Mouse (Mus musculus) lung, embryonic 15.5 days (tissue): ENCODE data around the gene Cdk9. TPM values are rescaled to one million over a fixed set of nuclear protein-coding genes. Genes with fewer than 3 reads are reported as not detected.

ENCODE experiments used
- ATAC-seq: fragments of 200-750 bp; cut with Nextera tagmentation; 2 replicates; pipeline ENCODE4 v1.8.0; 2017; ENCODE audit warnings: moderate number of reproducible peaks, borderline replicate concordance; ENCODE audit not compliant: low FRiP score, low TSS enrichment; ENCODE audit errors: extremely low read depth
- H3K27ac ChIP-seq: fragments of 300-500 bp; sonication (generic); 2 replicates; pipeline ENCODE4 v1.5.1; 2015; ENCODE audit warnings: moderate library complexity, mild to moderate bottlenecking, inconsistent platforms
- H3K27me3 ChIP-seq: fragments of 300-500 bp; sonication (generic); 2 replicates; pipeline ENCODE4 v1.6.1; 2015; ENCODE audit warnings: inconsistent platforms
- H3K36me3 ChIP-seq: fragments of 300-500 bp; sonication (generic); 2 replicates; pipeline ENCODE4 v1.6.1; 2015; ENCODE audit warnings: inconsistent platforms
- H3K4me1 ChIP-seq: fragments of 300-500 bp; sonication (generic); 2 replicates; pipeline ENCODE4 v1.6.1; 2015; ENCODE audit warnings: inconsistent platforms
- H3K4me2 ChIP-seq: fragments of 300-500 bp; sonication (generic); 2 replicates; pipeline ENCODE4 v1.6.1; 2015; ENCODE audit warnings: inconsistent platforms, mild to moderate bottlenecking, moderate library complexity
- H3K4me3 ChIP-seq: fragments of 300-500 bp; sonication (generic); 2 replicates; pipeline ENCODE4 v1.5.1; 2015; ENCODE audit warnings: mild to moderate bottlenecking, inconsistent platforms
- H3K9ac ChIP-seq: fragments of 300-500 bp; sonication (generic); 2 replicates; pipeline ENCODE4 v1.6.1; 2015; ENCODE audit warnings: inconsistent platforms
- H3K9me3 ChIP-seq: fragments of 300-500 bp; sonication (generic); 2 replicates; pipeline ENCODE4 v1.6.1; 2016; ENCODE audit warnings: inconsistent platforms
- WGBS: fragments of 180-500 bp; shearing (Covaris S2); methylation state at CpG from one replicate; pipeline ENCODE4 v1.1.7; 2015; 5-methylcytosine and 5-hydroxymethylcytosine counted together
- polyA plus RNA-seq: library from polyadenylated mRNA; unstranded; fragments of >200 nt; fragmentation: Nextera tagmentation; extraction: Ambion mirVana; gene quantifications from 2 replicates; pipeline ENCODE4 v1.2.1, GENCODE M21; 2015

Cdk9 gene
- polyA plus RNA-seq = 89.6 and 98.7 TPM in 2 replicates

DNA sequence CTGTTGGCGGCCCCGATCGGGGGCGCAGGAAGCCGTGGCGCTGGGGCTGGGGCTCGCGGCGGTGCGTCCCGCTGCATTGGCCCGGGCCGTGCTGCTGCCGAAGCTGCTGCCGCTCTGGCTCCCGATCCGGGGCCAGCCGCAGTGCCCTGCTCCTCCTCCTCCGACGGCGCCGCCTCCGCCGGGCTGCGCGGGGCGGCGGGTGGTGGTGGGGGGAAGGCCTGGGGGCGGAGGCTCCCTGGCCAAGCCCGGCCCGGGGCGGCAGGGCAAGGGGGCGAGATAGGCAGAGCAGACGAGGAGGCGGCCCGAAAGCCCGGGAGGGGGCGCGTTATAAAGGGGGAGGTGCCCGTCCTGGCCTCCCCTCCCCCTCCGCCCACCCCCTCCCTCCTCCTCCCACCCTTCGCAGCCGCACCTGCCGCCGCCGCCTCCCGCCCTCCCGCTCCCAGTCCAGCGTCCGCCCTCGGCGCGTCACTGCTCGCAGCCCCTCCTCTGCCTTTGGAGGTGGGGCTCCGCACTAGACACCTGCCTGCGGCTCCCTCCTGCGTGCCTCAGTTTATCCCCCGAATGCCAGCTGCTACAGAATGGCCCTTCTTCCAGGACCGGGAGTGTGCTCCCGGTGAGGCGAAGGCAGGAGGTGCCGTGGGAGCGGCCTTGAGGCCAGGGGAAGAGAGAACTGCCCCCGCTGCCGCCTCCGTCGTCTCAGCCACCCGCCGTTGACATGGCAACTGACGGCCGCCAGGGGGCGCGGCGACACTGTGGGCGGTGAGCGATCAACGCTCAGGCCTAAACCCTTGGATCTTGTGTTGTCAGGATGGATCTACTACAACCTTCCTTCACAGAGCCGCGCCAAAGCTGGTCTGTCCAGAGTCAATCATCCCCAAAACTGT is at the start of gene Cdk9:
TSS of gene Cdk9 (minus strand) at position 143 of the 884 bp plus-strand sequence.
- Histone ChIP-seq H3K9ac (peak within 1 kb of the TSS; percentile 85), H3K4me2 (peak within 1 kb of the TSS; percentile 88), H3K27me3 (no peaks in the 10 kb centered on the region), H3K4me3 (peak within 1 kb of the TSS; percentile 76), H3K4me1 (peaks cover 31% of the 10 kb centered on the region), H3K36me3 (peaks cover 33% of the 10 kb centered on the region), H3K9me3 (no peaks in the 10 kb centered on the region), H3K27ac (peak within 1 kb of the TSS; percentile 97)
- WGBS = under 1% methylated on average over 49 of the region's 79 CpGs
- peak; percentile 91 for ATAC-seq

DNA sequence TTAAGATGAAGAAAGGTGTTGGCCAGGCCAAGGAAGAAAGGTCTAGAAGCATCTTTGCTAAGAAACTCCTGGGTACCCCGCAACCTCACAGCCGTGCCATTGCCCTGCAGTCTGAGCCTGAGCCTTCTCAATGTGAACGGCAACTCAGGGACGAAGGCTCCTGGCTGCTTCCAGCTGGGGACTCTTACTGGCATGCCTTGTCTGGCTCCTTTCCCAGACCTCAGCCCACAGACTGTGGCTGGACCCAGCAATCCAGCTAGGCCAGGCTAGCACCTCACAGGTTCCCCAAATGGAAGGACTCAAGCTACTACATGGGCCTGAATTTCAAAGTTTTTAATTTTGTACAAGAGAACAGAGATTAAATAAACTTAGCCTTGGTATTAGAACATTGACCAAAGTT is 49.0 kb upstream of the Cdk9 start:
- Histone ChIP-seq H3K36me3 (peaks cover 8% of the 10 kb centered on the region), H3K27ac (no peak overlapping the region), H3K4me2 (no peak overlapping the region), H3K4me3 (no peak overlapping the region), H3K9me3 (no peaks in the 10 kb centered on the region), H3K4me1 (peaks cover 10% of the 10 kb centered on the region), H3K9ac (no peak overlapping the region), H3K27me3 (no peaks in the 10 kb centered on the region)
- no peak for ATAC-seq
- 72% methylated on average over 4 of the region's 4 CpGs for WGBS

- Histone ChIP-seq H3K36me3 (peaks cover 8% of the 10 kb centered on the region), H3K4me2 (no peak overlapping the region), H3K9me3 (no peaks in the 10 kb centered on the region), H3K4me1 (peaks cover 10% of the 10 kb centered on the region), H3K4me3 (no peak overlapping the region), H3K27ac (no peak overlapping the region), H3K9ac (no peak overlapping the region), H3K27me3 (no peaks in the 10 kb centered on the region)
- WGBS = 88% methylated on average over 14 of the region's 14 CpGs
- ATAC-seq = no peak
These were observed 48.5 kb upstream of the Cdk9 start for GRCm38 (mm10) chr2:32761361-32761760.

DNA sequence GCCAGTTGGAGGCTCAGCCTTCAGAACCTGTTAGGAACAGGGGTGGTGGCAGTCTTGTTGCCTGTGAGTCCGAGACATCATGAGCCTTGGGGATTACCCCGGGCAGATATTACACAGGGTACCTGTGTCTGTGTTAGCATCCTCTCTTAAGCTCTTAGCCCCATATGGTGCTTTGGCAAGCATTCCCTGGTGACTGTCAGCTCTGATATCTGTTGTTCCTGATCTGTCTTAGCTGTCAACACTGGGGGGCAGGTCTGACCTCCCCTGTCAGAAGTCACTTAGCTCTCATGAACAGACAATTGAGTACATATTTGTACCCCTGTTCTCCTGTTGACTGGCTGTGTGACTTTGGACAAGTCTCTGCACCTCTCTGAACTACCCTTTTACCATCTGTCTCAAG is 46.1 kb upstream of the Cdk9 start:
- ATAC-seq = no peak
- H3K4me1 ChIP-seq = peaks cover 10% of the 10 kb centered on the region
- H3K9me3 ChIP-seq = no peaks in the 10 kb centered on the region
- no peak overlapping the region for H3K9ac ChIP-seq
- peaks cover 15% of the 10 kb centered on the region for H3K36me3 ChIP-seq
- 88% methylated on average over 2 of the region's 2 CpGs for WGBS
- no peak overlapping the region for H3K27ac ChIP-seq
- H3K27me3 ChIP-seq = no peaks in the 10 kb centered on the region
- no peak overlapping the region for H3K4me3 ChIP-seq
- H3K4me2 ChIP-seq = no peak overlapping the region

- Histone ChIP-seq H3K9me3 (no peaks in the 10 kb centered on the region), H3K4me1 (peaks cover 10% of the 10 kb centered on the region), H3K27ac (no peak overlapping the region), H3K27me3 (no peaks in the 10 kb centered on the region), H3K36me3 (peaks cover 16% of the 10 kb centered on the region), H3K4me3 (no peak overlapping the region), H3K4me2 (no peak overlapping the region; the same call in 1 of the 2 replicates), H3K9ac (no peak overlapping the region)
- ATAC-seq = no peak
- WGBS = 63% methylated on average over 8 of the region's 8 CpGs
These were observed 45.6 kb upstream of the Cdk9 start for GRCm38 (mm10) chr2:32758503-32758902.

GRCm38 (mm10) chr2:32757056-32757845 is 44.4 kb upstream of the Cdk9 start, which contains the start of gene Tor2a:
Gene Tor2a (plus strand): TSS chr2:32757234.
- H3K27ac ChIP-seq = peak within 1 kb of the TSS; percentile 84
- H3K9me3 ChIP-seq = no peaks in the 10 kb centered on the region
- H3K27me3 ChIP-seq = no peaks in the 10 kb centered on the region
- ATAC-seq = peak; percentile 94
- H3K4me3 ChIP-seq = peak within 1 kb of the TSS; percentile 73
- peak within 1 kb of the TSS; percentile 84 for H3K9ac ChIP-seq
- under 1% methylated on average over 66 of the region's 66 CpGs for WGBS
- peak within 1 kb of the TSS; percentile 71 for H3K4me2 ChIP-seq
- H3K4me1 ChIP-seq = peaks cover 10% of the 10 kb centered on the region
- H3K36me3 ChIP-seq = peaks cover 27% of the 10 kb centered on the region

DNA sequence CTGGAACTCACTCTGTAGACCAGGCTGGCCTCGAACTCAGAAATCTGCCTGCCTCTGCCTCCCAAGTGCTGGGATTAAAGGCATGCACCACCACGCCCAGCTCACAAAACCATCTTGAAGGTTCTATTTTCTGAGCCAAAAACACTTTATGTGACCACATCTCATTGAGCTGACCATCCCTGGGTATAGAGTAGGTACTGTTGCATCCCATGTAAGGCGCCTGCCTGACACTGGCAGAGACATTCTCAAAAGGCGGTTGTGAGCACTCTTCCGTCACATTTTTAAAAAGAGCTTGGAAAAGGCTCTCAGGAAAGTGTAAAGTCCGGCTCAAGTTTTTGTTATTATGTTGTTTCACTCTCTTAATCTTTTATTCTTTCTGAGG is 43.8 kb upstream of the Cdk9 start:
- Histone ChIP-seq H3K4me2 (peak overlapping the region; percentile 24), H3K4me1 (peaks cover 10% of the 10 kb centered on the region), H3K9ac (no peak overlapping the region), H3K9me3 (no peaks in the 10 kb centered on the region), H3K27ac (no peak overlapping the region), H3K36me3 (peaks cover 25% of the 10 kb centered on the region), H3K4me3 (no peak overlapping the region), H3K27me3 (no peaks in the 10 kb centered on the region)
- ATAC-seq = no peak
- 30% methylated on average over 6 of the region's 6 CpGs for WGBS

- Histone ChIP-seq H3K4me1 (peaks cover 4% of the 10 kb centered on the region; the same call in 1 of the 2 replicates), H3K36me3 (peaks cover 27% of the 10 kb centered on the region; the same call in 1 of the 2 replicates), H3K9me3 (no peaks in the 10 kb centered on the region), H3K9ac (no peak overlapping the region), H3K4me3 (no peak overlapping the region; the same call in 1 of the 2 replicates), H3K27me3 (no peaks in the 10 kb centered on the region), H3K27ac (0 out of 2 replicates have a peak overlapping the region, but pooled peaks have one; percentile 19), H3K4me2 (peak overlapping the region; percentile 59; the same call in 1 of the 2 replicates)
- 63% methylated on average over 10 of the region's 10 CpGs for WGBS
- ATAC-seq = no peak
These were observed 39.3 kb upstream of the Cdk9 start for GRCm38 (mm10) chr2:32752181-32752580.

DNA sequence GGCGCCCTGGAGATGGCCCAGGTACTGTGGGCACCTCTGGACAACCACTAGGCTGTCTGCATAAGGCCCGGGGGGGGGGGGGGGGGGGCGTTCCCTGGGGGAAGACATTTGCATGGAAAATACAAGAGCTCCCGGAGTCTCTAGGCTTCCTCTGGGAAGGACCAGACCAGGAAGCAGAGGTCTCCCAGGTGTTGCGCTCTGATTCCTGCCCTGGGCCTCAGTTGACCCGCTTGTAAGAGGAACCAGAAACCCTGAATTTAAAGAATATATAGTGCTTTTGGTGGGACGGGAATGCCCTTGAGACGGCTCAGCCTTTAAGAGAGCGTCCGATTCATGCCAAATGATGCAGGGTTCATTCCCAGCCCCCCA is 38.8 kb upstream of the Cdk9 start:
- 41% methylated on average over 8 of the region's 10 CpGs for WGBS
- peaks cover 27% of the 10 kb centered on the region; the same call in 1 of the 2 replicates for H3K36me3 ChIP-seq

GRCm38 (mm10) chr2:32750887-32751664 is 38.2 kb upstream of the Cdk9 start:
- peak; percentile 81 for ATAC-seq
- peaks cover 4% of the 10 kb centered on the region; the same call in 1 of the 2 replicates for H3K4me1 ChIP-seq
- H3K4me2 ChIP-seq = peak overlapping the region; percentile 59
- no peak overlapping the region for H3K9ac ChIP-seq
- WGBS = 19% methylated on average over 31 of the region's 31 CpGs
- H3K9me3 ChIP-seq = no peaks in the 10 kb centered on the region
- no peaks in the 10 kb centered on the region for H3K27me3 ChIP-seq
- H3K36me3 ChIP-seq = peaks cover 30% of the 10 kb centered on the region; the same call in 1 of the 2 replicates
- H3K27ac ChIP-seq = no peak overlapping the region
- H3K4me3 ChIP-seq = peak overlapping the region; percentile 36

More for the DNA sequence above, 38.8 kb upstream of the Cdk9 start:
- ATAC-seq = no peak
- Histone ChIP-seq H3K9ac (no peak overlapping the region), H3K27ac (no peak overlapping the region), H3K4me1 (peaks cover 4% of the 10 kb centered on the region; the same call in 1 of the 2 replicates), H3K4me3 (peak overlapping the region; percentile 36), H3K9me3 (no peaks in the 10 kb centered on the region), H3K4me2 (peak overlapping the region; percentile 59), H3K27me3 (no peaks in the 10 kb centered on the region)

- no peak for ATAC-seq
- Histone ChIP-seq H3K36me3 (peaks cover 35% of the 10 kb centered on the region; the same call in 1 of the 2 replicates), H3K4me1 (peaks cover 4% of the 10 kb centered on the region; the same call in 1 of the 2 replicates), H3K9ac (no peak overlapping the region), H3K27me3 (no peaks in the 10 kb centered on the region), H3K9me3 (no peaks in the 10 kb centered on the region), H3K4me2 (no peak overlapping the region), H3K27ac (no peak overlapping the region), H3K4me3 (no peak overlapping the region)
- 71% methylated on average over 7 of the region's 7 CpGs for WGBS
These were observed 37.3 kb upstream of the Cdk9 start for GRCm38 (mm10) chr2:32750199-32750598.
